Mouse (Mus musculus) kidney, adult 2 months (tissue): ENCODE measurements around the gene Thsd7a. TPM values are rescaled to one million over a fixed set of nuclear protein-coding genes. Genes with fewer than 3 reads are reported as not detected.

Experiments
- DNase-seq: peaks from one replicate; pipeline ENCODE4 v3.0.0; 2021
- H3K27ac ChIP-seq: fragments of 200-500 bp; 2 replicates; pipeline ENCODE4 v1.5.1; 2012; ENCODE audit warnings: low read depth, low read length, control low read depth, inconsistent platforms; ENCODE audit not compliant: insufficient read depth
- H3K27me3 ChIP-seq: fragments of 200-500 bp; replicated peaks from 2 replicates; pipeline ENCODE4 v1.6.1; 2012; ENCODE audit warnings: mild to moderate bottlenecking, moderate library complexity, low read length, inconsistent platforms; ENCODE audit not compliant: control insufficient read depth, insufficient read depth
- H3K36me3 ChIP-seq: fragments of 200-500 bp; 2 replicates; pipeline ENCODE4 v1.6.1; 2012; ENCODE audit warnings: mild to moderate bottlenecking, moderate library complexity, low read length, inconsistent platforms; ENCODE audit not compliant: control insufficient read depth, insufficient read depth
- H3K4me1 ChIP-seq: fragments of 200-500 bp; 2 replicates; pipeline ENCODE4 v1.6.1; 2011; ENCODE audit warnings: low read length; ENCODE audit not compliant: control insufficient read depth, insufficient read depth
- H3K4me3 ChIP-seq: fragments of 200-500 bp; 2 replicates; pipeline ENCODE4 v1.5.1; 2011; ENCODE audit warnings: mild to moderate bottlenecking, low read depth, low read length, control low read depth; ENCODE audit not compliant: insufficient read depth
- CTCF ChIP-seq: fragments of 200-500 bp; conservative IDR thresholded peaks from 2 replicates; pipeline ENCODE4 v1.5.1; 2011; ENCODE audit warnings: low read depth, mild to moderate bottlenecking, control low read depth, low read length, moderate library complexity, mixed read lengths; ENCODE audit not compliant: insufficient read depth, insufficient read length
- POLR2A ChIP-seq: fragments of 200-500 bp; IDR thresholded peaks from one replicate; pipeline ENCODE4 v1.6.1; 2011; ENCODE audit warnings: low read depth, low read length, control low read depth
- WGBS: fragments of 180-500 bp; shearing (Covaris S2); methylation state at CpG from one replicate; pipeline ENCODE4 v1.1.7; 2018; 5-methylcytosine and 5-hydroxymethylcytosine counted together
- polyA plus RNA-seq: library from polyadenylated mRNA; depleted of rRNA; stranded (reverse); fragments of >200 nt; gene quantifications from 2 replicates; pipeline ENCODE4 v1.2.3, GENCODE M21; 2012

Thsd7a gene
- polyA plus RNA-seq, 1 experiment = 5.7 TPM

GRCm38 (mm10) chr6:12352165-12352719 is 397.0 kb downstream of the Thsd7a start:
- Histone ChIP-seq H3K36me3 (no peaks in the 10 kb centered on the region), H3K27me3 (no peaks in the 10 kb centered on the region), H3K4me3 (no peak overlapping the region), H3K27ac (no peak overlapping the region), H3K4me1 (no peaks in the 10 kb centered on the region)
- 78% methylated on average over 9 of the region's 9 CpGs for WGBS
- TF ChIP-seq POLR2A = no peak
- no peak for TF ChIP-seq CTCF
- DNase-seq = no peak

GRCm38 (mm10) chr6:12350753-12351152 is 398.5 kb downstream of the Thsd7a start:
- no peaks in the 10 kb centered on the region for H3K36me3 ChIP-seq
- peak; percentile 28 for DNase-seq
- H3K27me3 ChIP-seq = no peaks in the 10 kb centered on the region; the same call in 1 of the 2 replicates
- WGBS = 29% methylated on average over 5 of the region's 5 CpGs
- H3K4me1 ChIP-seq = no peaks in the 10 kb centered on the region
- no peak overlapping the region for H3K27ac ChIP-seq
- H3K4me3 ChIP-seq = no peak overlapping the region
- TF ChIP-seq CTCF (no peak), POLR2A (no peak)

- no peaks in the 10 kb centered on the region for H3K4me1 ChIP-seq
- WGBS = 73% methylated on average over 3 of the region's 3 CpGs
- H3K27me3 ChIP-seq = no peaks in the 10 kb centered on the region; the same call in 1 of the 2 replicates
- DNase-seq = no peak
- no peak overlapping the region for H3K4me3 ChIP-seq
- TF ChIP-seq CTCF = no peak
- no peak for TF ChIP-seq POLR2A
- no peaks in the 10 kb centered on the region for H3K36me3 ChIP-seq
- H3K27ac ChIP-seq = no peak overlapping the region
Observed at GRCm38 (mm10) chr6:12349105-12349759, 400.0 kb downstream of the Thsd7a start.

- H3K27me3 ChIP-seq = no peaks in the 10 kb centered on the region; the same call in 1 of the 2 replicates
- no peak for DNase-seq
- H3K36me3 ChIP-seq = no peaks in the 10 kb centered on the region
- TF ChIP-seq POLR2A = no peak
- no peak for TF ChIP-seq CTCF
- no peak overlapping the region for H3K27ac ChIP-seq
- no peak overlapping the region for H3K4me3 ChIP-seq
- H3K4me1 ChIP-seq = no peaks in the 10 kb centered on the region
Observed at GRCm38 (mm10) chr6:12348667-12349066, 400.5 kb downstream of the Thsd7a start.

- no peak for DNase-seq
- WGBS = 76% methylated on average over 14 of the region's 14 CpGs
Observed at GRCm38 (mm10) chr6:12336590-12337584, 412.3 kb downstream of the Thsd7a start.

GRCm38 (mm10) chr6:12315070-12315909 is 433.9 kb downstream of the Thsd7a start:
- Histone ChIP-seq H3K27ac (no peak overlapping the region), H3K4me3 (no peak overlapping the region), H3K4me1 (no peaks in the 10 kb centered on the region), H3K36me3 (no peaks in the 10 kb centered on the region), H3K27me3 (no peaks in the 10 kb centered on the region)
- no peak for TF ChIP-seq POLR2A
- TF ChIP-seq CTCF = no peak
- DNase-seq = peak; percentile 42
- WGBS = 29% methylated on average over 7 of the region's 7 CpGs

More at GRCm38 (mm10) chr6:12336590-12337584, 412.3 kb downstream of the Thsd7a start:
- TF ChIP-seq POLR2A (no peak), CTCF (no peak)
- Histone ChIP-seq H3K4me3 (no peak overlapping the region), H3K4me1 (no peaks in the 10 kb centered on the region), H3K27ac (no peak overlapping the region), H3K36me3 (no peaks in the 10 kb centered on the region), H3K27me3 (no peaks in the 10 kb centered on the region)
